Mouse (Mus musculus) lung, postnatal 25 days (tissue): ENCODE results near the gene Ptpn3.

Source experiments
- DNase-seq: peaks from one replicate; pipeline ENCODE4 v3.0.0; 2022; ENCODE audit warnings: low spot score

Gene Ptpn3

GRCm38 (mm10) chr4:57301410-57302313 lies at the start of gene Ptpn3:
Gene Ptpn3, minus strand, starts transcription at chr4:57301837.
- DNase-seq, result peak; percentile 84

- DNase-seq, result no peak
Observed at GRCm38 (mm10) chr4:57350541-57350940, 48.9 kb upstream of the Ptpn3 start.

- DNase-seq, result no peak
Observed at GRCm38 (mm10) chr4:57343996-57344395, 42.4 kb upstream of the Ptpn3 start.

GRCm38 (mm10) chr4:57338923-57339322 lies 37.3 kb upstream of the Ptpn3 start:
- no peak for DNase-seq

GRCm38 (mm10) chr4:57338061-57338460 lies 36.4 kb upstream of the Ptpn3 start:
- no peak for DNase-seq

GRCm38 (mm10) chr4:57335000-57335666 lies 33.5 kb upstream of the Ptpn3 start:
- no peak for DNase-seq

GRCm38 (mm10) chr4:57333926-57334548 lies 32.4 kb upstream of the Ptpn3 start:
- peak; percentile 19 for DNase-seq

GRCm38 (mm10) chr4:57332511-57332910 lies 30.9 kb upstream of the Ptpn3 start:
- DNase-seq, result no peak

GRCm38 (mm10) chr4:57320606-57321327 lies 19.1 kb upstream of the Ptpn3 start:
- no peak for DNase-seq

GRCm38 (mm10) chr4:57318525-57319212 lies 17.0 kb upstream of the Ptpn3 start:
- no peak for DNase-seq

- DNase-seq, result no peak
Observed at GRCm38 (mm10) chr4:57312256-57313166, 10.9 kb upstream of the Ptpn3 start.

- DNase-seq, result no peak
Observed at GRCm38 (mm10) chr4:57311750-57312149, 10.1 kb upstream of the Ptpn3 start.

GRCm38 (mm10) chr4:57308214-57309000 lies 6.8 kb upstream of the Ptpn3 start:
- DNase-seq, result peak; percentile 88

- DNase-seq, result peak; percentile 12
Observed at GRCm38 (mm10) chr4:57307747-57308146, 6.1 kb upstream of the Ptpn3 start.

- DNase-seq, result no peak
Observed at GRCm38 (mm10) chr4:57306260-57306659, 4.6 kb upstream of the Ptpn3 start.

- no peak for DNase-seq
Observed at GRCm38 (mm10) chr4:57305644-57306043, 4.0 kb upstream of the Ptpn3 start.

GRCm38 (mm10) chr4:57300469-57301409 lies 898 bp downstream of the Ptpn3 start:
- peak; percentile 46 for DNase-seq

GRCm38 (mm10) chr4:57299701-57300468 lies 1.8 kb downstream of the Ptpn3 start:
- peak; percentile 57 for DNase-seq
